Mouse (Mus musculus) hindbrain, embryonic 13.5 days (tissue): ENCODE data around the gene Edn2. TPM values are rescaled to one million over a fixed set of nuclear protein-coding genes. Genes with fewer than 3 reads are reported as not detected.
A peak's percentile ranks its signal among the peaks of the same experiment; 100 is the strongest.

ENCODE experiments used
- ATAC-seq: fragments of 200-750 bp; cut with Nextera tagmentation; 2 replicates; pipeline ENCODE4 v1.8.0; 2017; ENCODE audit warnings: moderate TSS enrichment; ENCODE audit not compliant: low FRiP score
- H3K27ac ChIP-seq: fragments of 300-500 bp; sonication (generic); 2 replicates; pipeline ENCODE4 v1.5.1; 2015; ENCODE audit warnings: inconsistent platforms, mild to moderate bottlenecking, moderate library complexity
- H3K27me3 ChIP-seq: fragments of 300-500 bp; sonication (generic); 2 replicates; pipeline ENCODE4 v1.6.1; 2015; ENCODE audit warnings: mild to moderate bottlenecking, inconsistent platforms
- H3K36me3 ChIP-seq: fragments of 300-500 bp; sonication (generic); 2 replicates; pipeline ENCODE4 v1.6.1; 2015; ENCODE audit warnings: mild to moderate bottlenecking, inconsistent platforms
- H3K4me1 ChIP-seq: fragments of 300-500 bp; sonication (generic); replicated peaks from 2 replicates; pipeline ENCODE4 v1.6.1; 2015; ENCODE audit warnings: inconsistent platforms
- H3K4me2 ChIP-seq: fragments of 300-500 bp; sonication (generic); 2 replicates; pipeline ENCODE4 v1.6.1; 2015; ENCODE audit warnings: inconsistent platforms, mild to moderate bottlenecking, moderate library complexity
- H3K4me3 ChIP-seq: fragments of 300-500 bp; sonication (generic); 2 replicates; pipeline ENCODE4 v1.5.1; 2015; ENCODE audit warnings: mild to moderate bottlenecking, inconsistent platforms
- H3K9ac ChIP-seq: fragments of 300-500 bp; sonication (generic); 2 replicates; pipeline ENCODE4 v1.6.1; 2015; ENCODE audit warnings: mild to moderate bottlenecking, inconsistent platforms
- H3K9me3 ChIP-seq: fragments of 300-500 bp; sonication (generic); 2 replicates; pipeline ENCODE4 v1.6.1; 2016; ENCODE audit warnings: inconsistent platforms
- WGBS: fragments of 180-500 bp; shearing (Covaris S2); methylation state at CpG from one replicate; pipeline ENCODE4 v1.1.7; 2015; 5-methylcytosine and 5-hydroxymethylcytosine counted together
- polyA plus RNA-seq: library from polyadenylated mRNA; unstranded; fragments of >200 nt; fragmentation: Nextera tagmentation; extraction: Ambion mirVana; gene quantifications from 2 replicates; pipeline ENCODE4 v1.2.1, GENCODE M21; 2015

Edn2 gene
- polyA plus RNA-seq, 1 experiment from 2014 or later, result 0.12 TPM

DNA sequence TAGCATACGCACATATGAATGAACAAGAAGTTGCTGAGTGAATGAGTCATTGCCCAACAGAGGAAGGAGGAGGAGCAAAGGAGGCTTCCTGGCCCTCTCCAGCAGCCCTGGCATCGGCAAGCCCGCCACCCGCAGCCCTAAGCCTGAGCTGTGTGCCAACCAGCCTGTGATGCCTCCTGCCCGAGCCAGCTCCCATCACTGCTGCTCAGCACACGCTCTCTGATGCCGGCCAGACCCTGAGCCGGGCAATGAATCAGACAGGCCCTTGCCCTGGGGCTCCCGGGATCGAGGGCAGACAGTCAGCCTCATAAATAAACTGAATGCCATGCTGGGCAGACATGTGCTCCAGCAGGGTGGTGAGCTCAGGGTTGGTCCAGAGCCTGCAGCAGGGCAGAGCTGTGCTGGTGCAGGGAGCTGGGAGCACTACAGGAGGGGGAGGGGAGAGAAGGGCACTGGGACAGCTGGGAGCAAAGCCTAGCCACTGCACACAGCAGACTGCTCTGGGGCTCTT lies 27.7 kb downstream of the Edn2 start:
- H3K4me3 ChIP-seq, result no peak overlapping the region
- H3K9me3 ChIP-seq, result no peaks in the 10 kb centered on the region
- 0 out of 2 replicates have a peak, but pooled peaks cover 4% of the 10 kb centered on the region for H3K27me3 ChIP-seq
- peaks cover 27% of the 10 kb centered on the region for H3K4me1 ChIP-seq
- H3K4me2 ChIP-seq, result no peak overlapping the region
- no peaks in the 10 kb centered on the region for H3K36me3 ChIP-seq
- H3K27ac ChIP-seq, result peak overlapping the region; percentile 61
- H3K9ac ChIP-seq, result no peak overlapping the region
- ATAC-seq, result peak; percentile 87
- 55% methylated on average over 10 of the region's 10 CpGs for WGBS

DNA sequence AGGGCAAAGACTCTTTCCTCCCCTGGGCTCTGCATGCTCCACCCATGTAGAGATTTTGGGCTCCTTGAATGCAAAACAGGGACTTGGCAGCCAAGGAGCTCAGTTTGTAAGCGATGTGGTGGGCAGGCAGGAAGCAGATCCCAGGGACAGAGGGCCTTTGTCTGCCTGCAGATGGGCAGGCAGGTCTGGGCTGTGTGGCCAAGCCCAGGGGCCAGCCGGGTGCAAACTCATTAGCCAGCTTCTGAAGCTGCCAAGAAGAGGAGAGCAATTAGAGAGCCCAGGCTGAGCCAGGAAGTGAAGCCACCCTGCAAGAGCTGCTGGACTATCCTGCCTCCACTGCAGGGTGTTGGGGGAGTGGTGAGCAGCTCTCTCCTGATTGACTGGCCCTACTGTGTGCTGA lies 28.9 kb downstream of the Edn2 start:
- Histone ChIP-seq H3K27me3 (0 out of 2 replicates have a peak, but pooled peaks cover 4% of the 10 kb centered on the region), H3K4me2 (no peak overlapping the region), H3K9me3 (no peaks in the 10 kb centered on the region), H3K9ac (no peak overlapping the region), H3K4me3 (no peak overlapping the region), H3K4me1 (peaks cover 22% of the 10 kb centered on the region), H3K27ac (peak overlapping the region; percentile 61; the same call in 1 of the 2 replicates), H3K36me3 (no peaks in the 10 kb centered on the region)
- peak; percentile 34; the same call in 1 of the 2 replicates for ATAC-seq
- 28% methylated on average over 2 of the region's 2 CpGs for WGBS

DNA sequence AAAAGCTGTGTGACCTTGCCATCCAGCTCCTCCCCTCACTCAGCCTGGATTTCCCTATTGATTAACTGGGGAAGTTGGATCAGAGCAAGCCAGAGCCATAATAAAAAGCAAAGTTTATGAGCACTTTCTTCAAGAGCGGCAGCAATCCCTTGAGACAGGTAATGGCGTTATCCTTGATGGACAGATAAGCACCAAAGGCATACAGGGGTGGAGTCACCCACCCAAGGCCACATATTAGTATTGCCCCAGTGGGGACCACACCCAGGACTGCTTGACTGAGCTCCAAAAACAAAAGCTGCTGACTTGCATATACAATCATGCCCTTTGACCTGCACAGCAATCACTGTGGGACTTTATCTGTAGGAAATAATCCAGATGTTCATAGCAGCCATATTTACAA lies 31.0 kb downstream of the Edn2 start:
- H3K4me1 ChIP-seq, result peaks cover 22% of the 10 kb centered on the region
- no peak overlapping the region for H3K4me3 ChIP-seq
- WGBS, result 83% methylated on average over 2 of the region's 2 CpGs
- no peak for ATAC-seq
- no peak overlapping the region for H3K9ac ChIP-seq
- H3K27me3 ChIP-seq, result 0 out of 2 replicates have a peak, but pooled peaks cover 4% of the 10 kb centered on the region
- no peaks in the 10 kb centered on the region for H3K36me3 ChIP-seq
- no peak overlapping the region for H3K27ac ChIP-seq
- H3K4me2 ChIP-seq, result no peak overlapping the region
- no peaks in the 10 kb centered on the region for H3K9me3 ChIP-seq

DNA sequence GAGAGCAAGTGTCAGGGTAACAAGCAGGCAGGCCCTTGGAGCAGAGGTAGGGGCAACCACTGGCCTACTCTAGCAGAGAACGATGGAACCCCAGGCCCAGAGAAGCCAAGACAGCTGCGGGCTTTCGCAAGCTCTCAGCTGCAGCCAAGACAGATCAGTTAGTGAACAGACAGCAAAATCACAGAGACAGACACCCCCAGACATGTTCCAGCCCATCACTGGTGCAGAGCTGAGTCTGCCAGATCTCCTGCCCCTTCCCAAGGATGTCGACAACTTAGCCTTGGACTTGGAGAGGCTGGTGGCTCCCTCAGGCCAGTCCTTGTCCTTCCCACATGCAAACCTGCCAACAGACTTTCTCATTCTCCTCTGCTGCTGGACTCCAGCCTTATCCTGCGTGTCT lies 33.0 kb downstream of the Edn2 start:
- Histone ChIP-seq H3K4me1 (peaks cover 17% of the 10 kb centered on the region), H3K36me3 (no peaks in the 10 kb centered on the region), H3K4me2 (no peak overlapping the region), H3K4me3 (no peak overlapping the region), H3K9ac (no peak overlapping the region), H3K27me3 (no peaks in the 10 kb centered on the region), H3K9me3 (no peaks in the 10 kb centered on the region), H3K27ac (no peak overlapping the region)
- WGBS, result 91% methylated on average over 5 of the region's 5 CpGs
- no peak for ATAC-seq

DNA sequence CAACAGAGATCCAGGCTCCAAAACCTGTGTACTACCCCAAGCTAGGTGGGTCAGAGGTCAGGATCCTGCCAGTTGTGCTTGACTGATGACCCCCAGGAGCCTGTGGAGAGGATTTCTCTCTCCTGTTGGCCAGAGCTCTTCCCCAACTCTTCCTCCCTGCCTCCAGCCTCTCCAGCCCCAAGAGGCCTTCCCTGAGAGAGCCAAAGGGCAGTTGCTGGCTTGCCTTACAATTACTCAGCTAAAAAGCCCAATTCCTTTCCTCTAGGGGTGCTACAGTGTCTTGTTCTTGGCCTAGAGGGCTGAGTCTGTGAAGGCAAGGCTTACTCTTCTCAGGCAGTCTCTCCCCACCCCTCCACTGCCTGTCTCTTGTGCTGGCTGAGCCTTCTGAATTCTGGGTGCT lies 34.0 kb downstream of the Edn2 start:
- Histone ChIP-seq H3K9me3 (no peaks in the 10 kb centered on the region), H3K4me1 (peaks cover 17% of the 10 kb centered on the region), H3K4me2 (no peak overlapping the region), H3K27ac (no peak overlapping the region), H3K4me3 (no peak overlapping the region), H3K9ac (no peak overlapping the region), H3K36me3 (no peaks in the 10 kb centered on the region), H3K27me3 (no peaks in the 10 kb centered on the region)
- no peak for ATAC-seq

DNA sequence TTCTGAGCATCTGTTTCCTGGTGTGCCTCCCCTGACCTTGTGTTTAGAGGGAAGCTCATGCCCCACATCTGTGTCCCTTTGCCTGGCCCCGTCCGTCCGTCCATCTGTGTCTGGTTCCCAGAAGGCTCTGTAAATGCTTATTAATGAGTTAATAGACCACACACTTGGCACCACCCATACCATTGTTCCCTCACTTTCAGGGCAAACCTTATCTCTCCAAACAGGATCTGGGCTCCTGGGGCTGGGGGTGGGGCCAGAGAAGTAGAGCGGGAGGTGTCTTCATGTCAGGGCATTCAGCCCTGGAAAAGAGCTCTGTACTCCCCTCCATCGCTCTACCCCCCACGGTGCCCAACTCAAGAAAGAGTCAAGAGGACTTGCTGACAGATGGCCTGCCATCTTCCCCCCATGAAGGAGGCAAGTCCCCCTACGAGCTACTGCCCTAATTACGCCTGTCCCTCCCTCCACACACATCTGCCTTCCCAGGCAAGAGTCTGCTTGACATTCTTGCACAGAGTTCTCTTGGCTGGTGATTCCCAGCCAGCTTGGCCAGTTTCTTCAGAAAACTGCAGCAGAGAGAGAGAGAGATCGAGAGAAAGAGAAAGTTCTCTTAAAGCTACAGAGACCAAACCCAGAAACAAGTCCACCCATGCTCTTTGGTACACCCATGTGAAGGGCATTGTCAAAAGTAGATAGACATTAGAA lies 38.3 kb downstream of the Edn2 start:
- 23% methylated on average over 9 of the region's 9 CpGs for WGBS
- ATAC-seq, result no peak

DNA sequence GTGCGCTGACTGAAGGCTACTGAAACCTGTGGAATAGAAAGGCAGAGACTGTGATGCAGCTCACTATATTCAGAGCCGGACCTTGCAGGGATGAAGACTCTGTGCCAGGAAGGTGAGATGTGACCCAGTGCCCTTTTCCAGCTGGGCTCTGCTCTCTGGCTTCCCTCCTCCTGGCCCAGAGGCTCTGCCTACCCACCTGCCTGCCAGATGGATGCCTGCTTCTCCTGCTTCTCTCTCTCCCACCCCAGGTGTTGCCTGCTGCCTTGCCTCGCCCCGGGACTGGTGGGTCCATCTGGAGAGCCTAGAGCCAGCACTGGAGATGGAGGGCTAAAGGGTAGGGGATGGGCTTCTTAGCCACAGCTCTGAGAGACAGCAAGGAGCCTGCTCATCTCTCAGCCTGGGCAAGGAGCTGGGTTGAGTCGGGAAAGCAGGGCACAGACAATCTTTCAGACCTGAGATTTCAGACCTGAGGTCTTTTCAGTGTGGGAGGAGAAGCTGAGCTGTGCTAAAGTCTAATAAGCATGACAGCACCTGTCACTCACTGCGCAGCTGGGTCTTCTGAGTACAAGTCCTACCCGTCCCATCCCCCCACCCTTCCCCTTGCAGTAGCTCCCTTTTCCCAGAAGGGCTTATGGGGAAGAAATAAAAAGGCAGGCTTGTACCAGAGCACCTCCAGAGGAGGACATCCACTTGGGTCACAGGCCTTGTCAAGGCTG lies 39.7 kb downstream of the Edn2 start:
- ATAC-seq, result no peak
- H3K9me3 ChIP-seq, result no peaks in the 10 kb centered on the region
- no peak overlapping the region for H3K9ac ChIP-seq
- H3K4me1 ChIP-seq, result peaks cover 31% of the 10 kb centered on the region
- no peaks in the 10 kb centered on the region for H3K27me3 ChIP-seq
- no peak overlapping the region for H3K4me3 ChIP-seq
- 74% methylated on average over 7 of the region's 7 CpGs for WGBS
- H3K27ac ChIP-seq, result no peak overlapping the region
- H3K36me3 ChIP-seq, result no peaks in the 10 kb centered on the region
- no peak overlapping the region for H3K4me2 ChIP-seq

More for the DNA sequence above, 38.3 kb downstream of the Edn2 start:
- Histone ChIP-seq H3K4me2 (no peak overlapping the region), H3K9me3 (no peaks in the 10 kb centered on the region), H3K4me3 (no peak overlapping the region), H3K4me1 (peaks cover 27% of the 10 kb centered on the region), H3K36me3 (no peaks in the 10 kb centered on the region), H3K9ac (no peak overlapping the region), H3K27me3 (no peaks in the 10 kb centered on the region), H3K27ac (no peak overlapping the region)

DNA sequence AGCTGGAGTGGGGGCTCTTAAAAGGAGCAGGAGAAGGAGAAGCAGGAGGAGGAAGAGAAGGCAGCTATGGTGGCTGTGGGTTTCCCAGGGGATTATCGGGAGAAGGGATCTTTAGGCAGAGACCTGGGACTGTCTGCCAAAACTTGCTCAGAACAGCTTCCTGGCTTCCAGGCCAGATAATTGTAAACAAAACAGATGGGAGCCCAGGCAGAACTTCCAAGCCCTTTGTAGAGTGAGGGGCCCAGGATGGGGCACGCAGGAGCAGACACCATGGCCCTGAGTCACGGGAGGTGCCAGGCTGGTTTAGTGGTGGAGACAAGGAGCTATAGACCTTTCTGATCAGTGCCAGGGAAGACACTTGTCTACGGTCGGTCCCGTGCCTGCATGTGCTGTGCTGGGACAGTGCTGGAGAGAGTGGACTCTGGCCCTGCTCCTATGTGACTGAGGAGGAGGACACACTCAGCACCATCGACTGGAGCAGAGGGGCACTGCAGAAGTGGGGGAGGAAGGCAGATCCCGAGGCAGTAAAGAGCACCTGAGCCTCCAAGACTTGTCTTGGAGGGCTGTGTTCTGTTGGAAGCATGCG lies 43.4 kb downstream of the Edn2 start:
- H3K4me1 ChIP-seq, result peaks cover 23% of the 10 kb centered on the region
- ATAC-seq, result no peak
- H3K36me3 ChIP-seq, result no peaks in the 10 kb centered on the region
- no peak overlapping the region for H3K4me3 ChIP-seq
- H3K9me3 ChIP-seq, result no peaks in the 10 kb centered on the region
- no peak overlapping the region for H3K27ac ChIP-seq
- H3K9ac ChIP-seq, result no peak overlapping the region
- WGBS, result 76% methylated on average over 9 of the region's 9 CpGs
- no peaks in the 10 kb centered on the region for H3K27me3 ChIP-seq
- H3K4me2 ChIP-seq, result no peak overlapping the region

DNA sequence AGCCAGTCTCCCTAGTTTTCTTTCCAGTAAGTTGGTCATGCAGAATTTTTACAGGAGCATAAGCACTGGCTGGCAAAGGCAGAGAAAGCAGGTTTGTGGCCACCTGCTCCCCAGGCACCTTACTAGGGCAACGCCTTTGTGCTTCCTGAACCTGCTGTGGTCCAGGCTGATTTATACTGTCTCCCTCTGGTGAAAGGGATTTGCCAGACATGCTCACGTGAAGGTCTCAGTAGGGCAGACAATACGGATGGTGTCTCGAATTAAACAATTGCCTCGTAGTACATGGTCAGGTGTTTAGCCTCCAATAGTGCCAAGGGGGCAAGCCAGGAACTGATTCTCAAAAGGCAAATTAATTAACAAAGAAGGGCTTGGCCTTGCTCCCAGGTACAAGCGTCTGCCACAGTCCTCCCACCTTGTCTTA lies 45.5 kb downstream of the Edn2 start:
- no peak for ATAC-seq
- Histone ChIP-seq H3K4me2 (no peak overlapping the region), H3K9ac (no peak overlapping the region), H3K36me3 (no peaks in the 10 kb centered on the region), H3K4me1 (peaks cover 8% of the 10 kb centered on the region), H3K27me3 (no peaks in the 10 kb centered on the region), H3K27ac (no peak overlapping the region), H3K4me3 (no peak overlapping the region), H3K9me3 (no peaks in the 10 kb centered on the region)
- 71% methylated on average over 6 of the region's 6 CpGs for WGBS

DNA sequence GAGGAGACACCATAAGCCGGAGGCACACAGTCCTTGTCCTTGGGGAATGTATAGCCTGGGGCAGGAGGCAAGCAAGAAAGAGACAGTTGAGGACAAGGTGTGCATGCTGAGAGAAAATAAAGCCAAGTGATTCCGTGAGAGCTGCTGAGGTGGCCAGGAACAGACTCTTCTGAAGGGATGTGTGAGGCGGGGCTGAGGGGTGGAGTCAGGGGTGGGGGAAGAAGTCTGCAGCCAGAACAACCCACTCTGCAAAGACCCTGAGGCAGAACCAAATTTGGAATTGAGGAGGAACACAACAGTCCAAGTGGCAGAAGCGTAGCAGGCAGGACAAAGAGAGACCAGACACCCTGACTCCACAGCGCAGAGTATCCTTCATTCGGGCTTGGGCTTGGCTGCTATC lies 51.1 kb downstream of the Edn2 start:
- no peaks in the 10 kb centered on the region for H3K36me3 ChIP-seq
- WGBS, result 65% methylated on average over 6 of the region's 6 CpGs
- peaks cover 11% of the 10 kb centered on the region for H3K4me1 ChIP-seq
- ATAC-seq, result no peak
- no peak overlapping the region for H3K27ac ChIP-seq
- H3K9me3 ChIP-seq, result no peaks in the 10 kb centered on the region
- no peak overlapping the region for H3K4me3 ChIP-seq
- no peaks in the 10 kb centered on the region; the same call in 1 of the 2 replicates for H3K27me3 ChIP-seq
- no peak overlapping the region for H3K4me2 ChIP-seq
- no peak overlapping the region for H3K9ac ChIP-seq

DNA sequence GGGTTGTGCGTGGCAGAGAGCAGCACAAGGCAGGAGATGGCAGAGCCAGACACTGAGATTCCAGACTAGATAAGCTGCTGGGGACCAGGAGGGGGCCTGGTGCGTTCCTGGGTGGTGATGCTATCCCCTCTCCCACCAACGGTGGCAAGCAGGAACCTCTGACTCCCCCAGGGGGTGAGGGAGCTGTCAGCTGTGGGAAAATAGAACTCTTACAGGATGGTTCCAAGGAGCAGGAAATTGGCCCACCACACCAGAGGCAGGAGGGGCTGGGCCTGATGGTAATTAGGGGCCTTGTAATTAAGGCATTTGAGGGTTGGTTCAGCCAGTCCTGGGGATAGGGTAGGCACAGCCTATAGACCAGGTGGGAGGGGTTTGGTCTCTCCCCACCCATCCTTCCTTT lies 51.8 kb downstream of the Edn2 start:
- Histone ChIP-seq H3K4me3 (no peak overlapping the region), H3K9me3 (no peaks in the 10 kb centered on the region), H3K4me2 (no peak overlapping the region), H3K4me1 (peaks cover 11% of the 10 kb centered on the region), H3K27ac (no peak overlapping the region), H3K9ac (peak overlapping the region; percentile 24; the same call in 1 of the 2 replicates), H3K36me3 (no peaks in the 10 kb centered on the region), H3K27me3 (no peaks in the 10 kb centered on the region; the same call in 1 of the 2 replicates)
- ATAC-seq, result no peak
- 47% methylated on average over 3 of the region's 3 CpGs for WGBS

DNA sequence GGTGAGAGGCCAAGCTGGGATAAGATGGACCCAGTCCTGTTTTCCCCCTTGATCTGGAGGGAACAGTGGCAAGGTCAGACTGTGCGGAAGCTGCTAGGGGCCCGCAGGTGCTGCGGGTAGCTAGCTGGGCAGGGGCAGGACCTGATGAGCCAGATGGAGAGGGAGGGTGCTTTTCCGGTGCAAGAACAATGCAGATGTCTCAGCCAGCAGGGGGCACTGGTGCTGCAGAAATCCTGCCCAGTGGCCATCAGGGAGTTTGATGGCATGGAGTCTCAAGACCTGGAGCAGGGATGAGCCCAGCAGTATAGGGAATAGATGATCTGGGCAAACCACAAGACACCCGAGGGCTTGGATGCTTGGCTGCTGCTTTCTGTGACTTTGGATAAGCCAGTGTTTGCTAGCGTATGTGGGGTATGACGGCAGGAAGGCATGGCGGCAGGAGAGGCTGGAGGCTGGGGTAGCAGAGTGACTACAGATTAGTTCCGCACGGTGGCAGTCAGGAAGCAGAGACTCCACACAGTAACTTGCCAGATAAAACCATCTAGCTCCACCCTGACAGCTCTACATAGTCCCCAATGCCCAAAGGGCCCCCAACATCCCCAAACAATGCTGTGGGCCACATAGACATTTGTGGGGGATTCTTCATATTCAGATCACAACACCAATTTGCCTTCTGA lies 55.0 kb downstream of the Edn2 start:
- Histone ChIP-seq H3K4me2 (no peak overlapping the region), H3K9me3 (no peaks in the 10 kb centered on the region), H3K27me3 (no peaks in the 10 kb centered on the region; the same call in 1 of the 2 replicates), H3K4me3 (no peak overlapping the region), H3K9ac (no peak overlapping the region; the same call in 1 of the 2 replicates), H3K27ac (no peak overlapping the region), H3K4me1 (peaks cover 24% of the 10 kb centered on the region), H3K36me3 (no peaks in the 10 kb centered on the region)
- ATAC-seq, result peak; percentile 50; the same call in 1 of the 2 replicates
- 29% methylated on average over 10 of the region's 10 CpGs for WGBS
